Mouse (Mus musculus) embryonic facial prominence, embryonic 15.5 days (tissue): ENCODE measurements around the gene Zfp185. TPM values are rescaled to one million over a fixed set of nuclear protein-coding genes. Genes with fewer than 3 reads are reported as not detected.
"Not testable (repeated sequence)": the region's sequence is repeated elsewhere in the genome, so short reads cannot be mapped to it uniquely, and the experiment has no call there.

Experiments
- ATAC-seq: fragments of 200-750 bp; cut with Nextera tagmentation; 2 replicates; pipeline ENCODE4 v1.8.0; 2017; ENCODE audit warnings: low read depth, moderate TSS enrichment; ENCODE audit not compliant: insufficient number of reproducible peaks, low FRiP score, low TSS enrichment
- H3K27ac ChIP-seq: fragments of 300-500 bp; sonication (generic); replicated peaks from 2 replicates; pipeline ENCODE4 v1.5.1; 2015; ENCODE audit warnings: mild to moderate bottlenecking, inconsistent platforms
- H3K27me3 ChIP-seq: fragments of 300-500 bp; sonication (generic); 2 replicates; pipeline ENCODE4 v1.6.1; 2015; ENCODE audit warnings: inconsistent platforms
- H3K36me3 ChIP-seq: fragments of 300-500 bp; sonication (generic); 2 replicates; pipeline ENCODE4 v1.6.1; 2015; ENCODE audit warnings: mild to moderate bottlenecking, inconsistent platforms
- H3K4me1 ChIP-seq: fragments of 300-500 bp; sonication (generic); 2 replicates; pipeline ENCODE4 v1.6.1; 2015; ENCODE audit warnings: inconsistent platforms
- H3K4me2 ChIP-seq: fragments of 300-500 bp; sonication (generic); replicated peaks from 2 replicates; pipeline ENCODE4 v1.6.1; 2015; ENCODE audit warnings: mild to moderate bottlenecking, inconsistent platforms
- H3K4me3 ChIP-seq: fragments of 300-500 bp; sonication (generic); replicated peaks from 2 replicates; pipeline ENCODE4 v1.5.1; 2015; ENCODE audit warnings: mild to moderate bottlenecking, inconsistent platforms
- H3K9ac ChIP-seq: fragments of 300-500 bp; sonication (generic); 2 replicates; pipeline ENCODE4 v1.6.1; 2015; ENCODE audit warnings: inconsistent platforms
- H3K9me3 ChIP-seq: fragments of 300-500 bp; sonication (generic); replicated peaks from 2 replicates; pipeline ENCODE4 v1.6.1; 2016; ENCODE audit warnings: inconsistent platforms
- WGBS: fragments of 180-500 bp; shearing (Covaris S2); methylation state at CpG from one replicate; pipeline ENCODE4 v1.1.7; 2015; 5-methylcytosine and 5-hydroxymethylcytosine counted together
- microRNA counts: library from miRNA; unstranded; fragments of <30 nt; microRNA quantifications from one replicate; lab custom pipeline; 2016
- microRNA-seq: library from miRNA; unstranded; fragments of <30 nt; microRNA quantifications from one replicate; pipeline ENCODE4, GENCODE M21; 2016; ENCODE audit warnings: borderline number of aligned reads
- polyA plus RNA-seq: library from polyadenylated mRNA; unstranded; fragments of >200 nt; fragmentation: Nextera tagmentation; extraction: Ambion mirVana; gene quantifications from 2 replicates; pipeline ENCODE4 v1.2.1, GENCODE M21; 2015

Gene Zfp185
- polyA plus RNA-seq, 1 experiment from 2014 or later = 36.0 TPM

DNA sequence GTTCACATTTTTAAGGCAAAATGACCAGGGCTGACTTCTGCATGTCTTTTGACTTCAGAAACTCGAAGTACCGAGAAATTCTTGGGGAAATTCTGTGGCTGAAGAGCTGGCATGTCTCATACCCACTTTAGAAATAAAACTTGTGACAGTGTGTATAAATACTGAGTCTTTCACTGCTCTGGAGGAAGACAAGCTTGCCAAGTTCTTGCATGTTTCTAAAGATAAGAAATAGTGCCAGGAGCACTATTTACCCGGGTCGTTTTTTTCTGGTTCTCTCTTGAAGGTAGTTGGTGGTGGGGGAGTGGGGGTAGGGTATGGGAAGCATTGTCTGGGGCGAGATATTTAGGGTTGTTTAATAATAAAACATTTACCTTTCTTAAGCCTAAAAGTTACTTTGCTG is 75.2 kb downstream of the Zfp185 start:
- peaks cover 14% of the 10 kb centered on the region; the same call in 1 of the 2 replicates for H3K27me3 ChIP-seq
- H3K4me2 ChIP-seq = no peak overlapping the region
- WGBS = 47% methylated on average over 5 of the region's 5 CpGs
- 0 out of 2 replicates have a peak, but pooled peaks cover 5% of the 10 kb centered on the region for H3K4me1 ChIP-seq
- H3K27ac ChIP-seq = no peak overlapping the region
- no peak for ATAC-seq
- H3K4me3 ChIP-seq = no peak overlapping the region
- no peak overlapping the region for H3K9ac ChIP-seq
- no peaks in the 10 kb centered on the region for H3K9me3 ChIP-seq
- no peaks in the 10 kb centered on the region for H3K36me3 ChIP-seq

DNA sequence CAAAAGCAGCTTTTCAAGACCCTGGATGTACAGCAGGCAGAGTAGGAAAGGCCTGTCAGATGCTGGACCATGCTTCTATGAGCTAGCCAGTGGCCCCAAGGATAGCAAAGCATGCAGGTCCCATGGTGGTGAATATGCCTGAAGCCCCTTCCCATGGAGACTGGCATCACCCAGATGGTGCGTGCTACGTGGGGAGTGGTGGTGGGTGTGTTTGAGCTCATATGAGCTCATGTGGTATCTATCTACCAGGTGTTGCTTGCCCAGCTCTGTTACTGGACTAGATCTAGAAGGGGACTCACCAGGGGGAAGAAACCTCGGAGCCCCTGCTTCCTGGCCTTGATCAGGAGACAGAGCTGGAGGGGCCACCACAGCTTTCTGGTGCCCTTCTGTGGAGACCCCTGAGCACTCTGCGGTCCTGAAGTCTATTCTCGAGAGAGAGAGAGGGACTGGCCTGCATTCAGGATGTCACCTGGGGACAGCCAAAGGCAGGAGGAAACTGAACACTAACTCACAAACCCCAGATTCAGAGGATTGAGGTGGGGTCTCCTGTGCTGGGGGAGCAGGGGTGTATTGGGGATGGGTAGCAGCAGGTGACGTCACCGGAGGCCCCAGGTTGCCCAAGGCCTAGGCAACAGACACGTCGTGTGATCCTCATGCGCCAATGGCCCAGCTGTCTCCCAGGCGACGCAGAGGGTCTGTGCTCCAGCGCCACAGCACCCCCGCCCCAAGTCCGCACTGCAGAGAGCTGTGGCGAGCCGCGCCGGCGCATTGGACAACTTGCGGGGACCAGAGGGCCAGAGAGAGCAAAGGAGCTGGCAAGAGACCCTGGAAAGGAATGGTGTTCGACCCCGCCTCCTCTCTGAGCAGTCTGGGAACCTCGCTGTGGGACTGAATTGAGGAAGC is 76.6 kb downstream of the Zfp185 start:
- Histone ChIP-seq H3K9ac (no peak overlapping the region), H3K4me2 (peak overlapping the region; percentile 38), H3K27ac (no peak overlapping the region), H3K36me3 (no peaks in the 10 kb centered on the region), H3K27me3 (peaks cover 14% of the 10 kb centered on the region; the same call in 1 of the 2 replicates), H3K9me3 (no peaks in the 10 kb centered on the region), H3K4me1 (0 out of 2 replicates have a peak, but pooled peaks cover 5% of the 10 kb centered on the region), H3K4me3 (peak overlapping the region; percentile 18)
- WGBS = 34% methylated on average over 24 of the region's 24 CpGs
- ATAC-seq = no peak

DNA sequence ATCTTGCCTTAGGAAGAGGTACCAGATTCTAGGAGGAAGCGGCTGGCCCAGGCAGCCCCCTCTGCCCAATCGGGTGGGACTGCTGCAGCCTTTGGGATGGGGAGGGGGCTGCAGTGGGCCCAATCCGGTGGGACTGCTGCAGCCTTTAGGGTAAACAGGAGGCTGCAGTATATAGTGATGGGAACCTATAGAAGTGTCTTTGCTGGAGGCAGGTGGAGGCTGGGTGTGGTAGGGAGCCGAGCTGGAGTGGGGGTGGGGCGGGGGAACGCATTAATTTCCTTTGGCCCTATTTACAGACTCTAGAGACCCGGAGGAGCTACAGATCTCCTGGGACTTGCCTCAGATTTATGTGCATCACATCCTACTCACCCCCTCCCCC is 77.3 kb downstream of the Zfp185 start, which contains the start of gene Pnma3:
Gene Pnma3, plus strand, starts transcription at position 373 of the 379 bp plus-strand sequence.
- Histone ChIP-seq H3K4me2 (peak within 1 kb of the TSS; percentile 38), H3K36me3 (no peaks in the 10 kb centered on the region), H3K9me3 (no peaks in the 10 kb centered on the region), H3K4me3 (peak within 1 kb of the TSS; percentile 18), H3K27ac (no peak within 1 kb of the TSS), H3K4me1 (0 out of 2 replicates have a peak, but pooled peaks cover 5% of the 10 kb centered on the region), H3K27me3 (peaks cover 14% of the 10 kb centered on the region; the same call in 1 of the 2 replicates), H3K9ac (no peak within 1 kb of the TSS)
- WGBS = 26% methylated on average over 7 of the region's 7 CpGs
- ATAC-seq = no peak

DNA sequence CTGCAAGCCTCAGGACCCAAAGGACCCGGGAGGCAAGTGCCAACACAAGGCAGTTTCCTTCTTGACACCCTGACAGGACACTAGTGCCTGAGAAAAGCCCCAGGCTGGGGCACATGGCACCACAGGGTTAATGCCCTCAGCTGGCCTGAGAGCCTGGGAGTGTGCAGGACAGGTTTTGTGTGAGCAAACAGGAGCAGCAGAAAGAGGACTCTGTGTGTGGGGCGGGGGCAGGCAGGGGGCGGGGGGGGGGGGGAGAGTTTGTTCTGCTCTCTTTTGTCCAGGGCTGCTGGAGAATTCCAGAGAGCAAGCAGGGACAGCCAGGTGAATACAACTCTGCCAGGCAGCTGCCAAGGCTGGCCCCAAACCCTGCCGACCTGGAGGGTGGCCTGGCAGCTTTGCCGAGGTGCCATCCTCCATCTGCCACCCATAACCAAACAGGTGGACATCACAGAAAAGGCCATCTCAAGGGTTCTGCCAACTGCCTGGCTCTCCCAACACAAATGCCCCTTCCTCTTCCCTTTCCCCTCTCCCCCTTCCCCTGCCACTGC is 79.7 kb downstream of the Zfp185 start:
- H3K4me1 ChIP-seq, H3K27ac ChIP-seq, ATAC-seq, H3K9me3 ChIP-seq, H3K36me3 ChIP-seq, H3K9ac ChIP-seq, H3K4me3 ChIP-seq, H3K4me2 ChIP-seq: not testable (repeated sequence)
- WGBS = no CpG with 5 or more reads among the region's 5 CpGs
- H3K27me3 ChIP-seq = peaks cover 14% of the 10 kb centered on the region; the same call in 1 of the 2 replicates

MicroRNAs within 50 kb of the gene (microRNA counts, 519-probe panel; counts per million panel counts)
- microRNA mmu-miR-2137 (lab: Ali Mortazavi, UCI) = 1,451 counts per million, percentile 11 among the panel's probes with 10 or more counts

Small RNA genes lying within 50 kb of the gene (microRNA-seq; reads per million reads assigned to microRNA genes)
- 2.8 reads per million, percentile 11 among the genes with 10 or more reads in this experiment for gene Mir2137

Other genes with a start within 250 kb of the Zfp185 start
- gene Gabrq, start 162.2 kb upstream of the Zfp185 start, polyA plus RNA-seq = 0.13 and 0.15 TPM in 2 replicates
- gene Cetn2, start 68.9 kb upstream of the Zfp185 start, polyA plus RNA-seq = 72.4 and 91.9 TPM in 2 replicates
- 20.5 and 21.5 TPM in 2 replicates for gene Nsdhl, start 68.8 kb upstream of the Zfp185 start, polyA plus RNA-seq
- 0.16 and 0.30 TPM in 2 replicates for gene Pnma5, start 49.8 kb downstream of the Zfp185 start, polyA plus RNA-seq
- gene Pnma3, start 77.4 kb downstream of the Zfp185 start, polyA plus RNA-seq = 0.12 and 0.16 TPM in 2 replicates
- 0.53 and 0.72 TPM in 2 replicates for gene Xlr4a, start 95.1 kb downstream of the Zfp185 start, polyA plus RNA-seq
- 2.0 and 2.1 TPM in 2 replicates for gene Xlr3a, start 109.8 kb downstream of the Zfp185 start, polyA plus RNA-seq
- gene Gm14685, start 129.7 kb downstream of the Zfp185 start, polyA plus RNA-seq = 0.08 and 0.15 TPM in 2 replicates
- not detected in 2 replicates for gene Xlr5b, start 161.5 kb downstream of the Zfp185 start, polyA plus RNA-seq
- 0.08 TPM in 1 of 2 replicates, not detected in the other for gene DXBay18, start 162.1 kb downstream of the Zfp185 start, polyA plus RNA-seq
- not detected in 2 replicates for gene Spin2d, start 189.7 kb downstream of the Zfp185 start, polyA plus RNA-seq
- 7.8 and 11.0 TPM in 2 replicates for gene Xlr3b, start 204.9 kb downstream of the Zfp185 start, polyA plus RNA-seq
- 0.70 and 1.0 TPM in 2 replicates for gene Xlr4b, start 227.0 kb downstream of the Zfp185 start, polyA plus RNA-seq
- gene F8a, start 241.0 kb downstream of the Zfp185 start, polyA plus RNA-seq = 13.3 and 14.6 TPM in 2 replicates